Mouse (Mus musculus) heart, embryonic 12.5 days (tissue): ENCODE data around the gene Syt17. TPM values are rescaled to one million over a fixed set of nuclear protein-coding genes. Genes with fewer than 3 reads are reported as not detected.
"Not testable (repeated sequence)": the region's sequence is repeated elsewhere in the genome, so short reads cannot be mapped to it uniquely, and the experiment has no call there.

Experiments used
- ATAC-seq: fragments of 200-750 bp; cut with Nextera tagmentation; 2 replicates; pipeline ENCODE4 v1.8.0; 2017; ENCODE audit warnings: moderate TSS enrichment, moderate library complexity; ENCODE audit not compliant: insufficient number of reproducible peaks, low FRiP score
- H3K27ac ChIP-seq: fragments of 300-500 bp; sonication (generic); 2 replicates; pipeline ENCODE4 v1.5.1; 2016; ENCODE audit warnings: mild to moderate bottlenecking, moderate library complexity; ENCODE audit not compliant: poor library complexity, severe bottlenecking
- H3K27me3 ChIP-seq: fragments of 300-500 bp; sonication (generic); replicated peaks from 2 replicates; pipeline ENCODE4 v1.6.1; 2016; ENCODE audit warnings: mild to moderate bottlenecking, moderate library complexity
- H3K36me3 ChIP-seq: fragments of 300-500 bp; sonication (generic); 2 replicates; pipeline ENCODE4 v1.6.1; 2016; ENCODE audit warnings: mild to moderate bottlenecking, moderate library complexity
- H3K4me1 ChIP-seq: fragments of 300-500 bp; sonication (generic); replicated peaks from 2 replicates; pipeline ENCODE4 v1.6.1; 2016; ENCODE audit warnings: mild to moderate bottlenecking
- H3K4me2 ChIP-seq: fragments of 300-500 bp; sonication (generic); 2 replicates; pipeline ENCODE4 v1.6.1; 2016; ENCODE audit warnings: mild to moderate bottlenecking, moderate library complexity
- H3K4me3 ChIP-seq: fragments of 300-500 bp; sonication (generic); 2 replicates; pipeline ENCODE4 v1.5.1; 2016; ENCODE audit warnings: mild to moderate bottlenecking
- H3K9ac ChIP-seq: fragments of 300-500 bp; sonication (generic); 2 replicates; pipeline ENCODE4 v1.6.1; 2016; ENCODE audit warnings: mild to moderate bottlenecking, moderate library complexity
- H3K9me3 ChIP-seq: fragments of 300-500 bp; sonication (generic); replicated peaks from 2 replicates; pipeline ENCODE4 v1.6.1; 2016; ENCODE audit warnings: mild to moderate bottlenecking, moderate library complexity
- WGBS: fragments of 180-500 bp; shearing (Covaris S2); methylation state at CpG from one replicate; pipeline ENCODE4 v1.1.7; 2016; 5-methylcytosine and 5-hydroxymethylcytosine counted together
- polyA plus RNA-seq: library from polyadenylated mRNA; unstranded; fragments of >200 nt; fragmentation: Nextera tagmentation; extraction: Ambion mirVana; gene quantifications from 2 replicates; pipeline ENCODE4 v1.2.1, GENCODE M21; 2016

Syt17 gene
- polyA plus RNA-seq, 1 experiment from 2014 or later: 1.2 TPM

GRCm38 (mm10) chr7:118371361-118371760 is 76.7 kb downstream of the Syt17 start:
- Histone ChIP-seq H3K4me3 (no peak overlapping the region), H3K9ac (no peak overlapping the region), H3K4me2 (no peak overlapping the region), H3K27ac (no peak overlapping the region), H3K4me1 (no peaks in the 10 kb centered on the region), H3K36me3 (no peaks in the 10 kb centered on the region), H3K27me3 (no peaks in the 10 kb centered on the region), H3K9me3 (no peaks in the 10 kb centered on the region; the same call in 1 of the 2 replicates)
- no peak for ATAC-seq
- WGBS: 83% methylated on average over 5 of the region's 5 CpGs

DNA sequence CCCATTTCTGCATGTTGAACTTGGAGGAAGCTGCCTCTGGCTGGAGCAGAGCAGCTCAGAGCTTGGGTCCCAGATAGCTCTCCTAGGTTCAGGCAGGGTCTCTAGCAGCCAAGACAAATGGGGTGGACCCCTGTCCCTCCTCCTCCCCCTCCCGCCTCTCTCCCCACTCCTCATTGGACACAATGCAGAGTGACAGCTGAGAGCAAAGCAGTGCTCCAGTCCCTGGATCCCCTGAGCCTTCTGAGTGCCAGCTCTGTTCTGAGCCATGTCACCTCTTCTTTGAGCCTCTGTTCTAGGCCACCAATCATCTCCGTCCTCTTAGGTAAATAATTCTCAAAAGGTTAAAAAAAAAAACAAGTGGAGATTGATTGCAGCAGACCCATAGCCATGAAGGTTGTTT is 78.3 kb downstream of the Syt17 start:
- H3K36me3 ChIP-seq: no peaks in the 10 kb centered on the region
- no peak overlapping the region for H3K9ac ChIP-seq
- no peak for ATAC-seq
- no peaks in the 10 kb centered on the region for H3K4me1 ChIP-seq
- H3K4me3 ChIP-seq: no peak overlapping the region
- no peak overlapping the region for H3K4me2 ChIP-seq
- no peaks in the 10 kb centered on the region for H3K27me3 ChIP-seq
- WGBS: 61% methylated on average over 2 of the region's 2 CpGs
- H3K9me3 ChIP-seq: no peaks in the 10 kb centered on the region
- H3K27ac ChIP-seq: no peak overlapping the region

GRCm38 (mm10) chr7:118365902-118366301 is 82.1 kb downstream of the Syt17 start:
- Histone ChIP-seq H3K27ac (no peak overlapping the region), H3K36me3 (no peaks in the 10 kb centered on the region), H3K4me3 (no peak overlapping the region), H3K27me3 (no peaks in the 10 kb centered on the region), H3K4me2 (no peak overlapping the region), H3K9ac (no peak overlapping the region), H3K9me3 (no peaks in the 10 kb centered on the region), H3K4me1 (no peaks in the 10 kb centered on the region)
- no peak for ATAC-seq
- WGBS: 45% methylated on average over 3 of the region's 3 CpGs

- Histone ChIP-seq H3K9ac (no peak overlapping the region), H3K4me3 (no peak overlapping the region), H3K4me1 (no peaks in the 10 kb centered on the region), H3K27ac (no peak overlapping the region), H3K36me3 (no peaks in the 10 kb centered on the region), H3K4me2 (no peak overlapping the region), H3K27me3 (no peaks in the 10 kb centered on the region), H3K9me3 (no peaks in the 10 kb centered on the region)
- ATAC-seq: no peak
- WGBS: 56% methylated on average over 6 of the region's 6 CpGs
These were observed 82.8 kb downstream of the Syt17 start for GRCm38 (mm10) chr7:118365251-118365650.

- H3K4me3 ChIP-seq: no peak overlapping the region
- H3K9ac ChIP-seq: no peak overlapping the region
- H3K27ac ChIP-seq: no peak overlapping the region
These were observed 83.5 kb downstream of the Syt17 start for GRCm38 (mm10) chr7:118364353-118365007.

GRCm38 (mm10) chr7:118363587-118364233 is 84.3 kb downstream of the Syt17 start:
- no peak overlapping the region for H3K9ac ChIP-seq
- H3K27me3 ChIP-seq: no peaks in the 10 kb centered on the region
- H3K9me3 ChIP-seq: no peaks in the 10 kb centered on the region
- no peak for ATAC-seq
- no peak overlapping the region for H3K4me3 ChIP-seq
- no peaks in the 10 kb centered on the region for H3K4me1 ChIP-seq
- no peaks in the 10 kb centered on the region for H3K36me3 ChIP-seq
- H3K27ac ChIP-seq: no peak overlapping the region
- 76% methylated on average over 6 of the region's 6 CpGs for WGBS
- no peak overlapping the region for H3K4me2 ChIP-seq

More at GRCm38 (mm10) chr7:118364353-118365007, 83.5 kb downstream of the Syt17 start:
- no peaks in the 10 kb centered on the region for H3K27me3 ChIP-seq
- H3K36me3 ChIP-seq: no peaks in the 10 kb centered on the region
- ATAC-seq: no peak
- H3K9me3 ChIP-seq: no peaks in the 10 kb centered on the region
- WGBS: 28% methylated on average over 7 of the region's 7 CpGs
- no peaks in the 10 kb centered on the region for H3K4me1 ChIP-seq
- no peak overlapping the region for H3K4me2 ChIP-seq

DNA sequence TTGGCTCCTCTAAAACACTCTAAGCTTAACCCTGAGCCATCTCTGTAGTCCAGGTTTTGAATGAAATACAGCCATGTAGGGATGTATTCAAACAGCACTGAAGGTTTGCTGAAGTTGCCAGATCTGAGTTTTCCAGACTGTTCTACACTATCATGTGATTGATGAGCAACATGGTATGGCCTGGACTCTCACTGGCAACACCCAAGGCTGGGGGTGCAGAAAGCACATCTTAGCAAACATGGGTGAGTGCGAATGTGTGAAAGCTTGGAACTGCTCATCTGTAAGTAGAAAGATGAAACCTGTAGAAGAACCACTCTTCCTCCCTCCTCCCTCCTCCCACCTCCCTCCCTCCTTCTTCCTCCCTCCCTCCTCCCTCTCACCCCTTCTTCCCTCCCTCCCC is 85.1 kb downstream of the Syt17 start:
- H3K4me1 ChIP-seq: no peaks in the 10 kb centered on the region
- H3K27me3 ChIP-seq: no peaks in the 10 kb centered on the region
- H3K36me3 ChIP-seq: no peaks in the 10 kb centered on the region
- no peak overlapping the region for H3K4me3 ChIP-seq
- no peak overlapping the region for H3K27ac ChIP-seq
- H3K4me2 ChIP-seq: no peak overlapping the region
- no peak for ATAC-seq
- no peaks in the 10 kb centered on the region for H3K9me3 ChIP-seq
- H3K9ac ChIP-seq: no peak overlapping the region
- 73% methylated on average over 1 of the region's 1 CpGs for WGBS

GRCm38 (mm10) chr7:118362258-118362657 is 85.8 kb downstream of the Syt17 start:
- 45% methylated on average over 3 of the region's 3 CpGs for WGBS
- Histone ChIP-seq H3K27me3 (no peaks in the 10 kb centered on the region), H3K4me1 (no peaks in the 10 kb centered on the region), H3K9ac (no peak overlapping the region), H3K9me3 (no peaks in the 10 kb centered on the region), H3K4me2 (no peak overlapping the region), H3K36me3 (no peaks in the 10 kb centered on the region), H3K4me3 (no peak overlapping the region), H3K27ac (no peak overlapping the region)
- no peak for ATAC-seq

GRCm38 (mm10) chr7:118358977-118359376 is 89.0 kb downstream of the Syt17 start:
- H3K4me2 ChIP-seq: no peak overlapping the region
- H3K27ac ChIP-seq: no peak overlapping the region
- no peaks in the 10 kb centered on the region for H3K36me3 ChIP-seq
- no peaks in the 10 kb centered on the region for H3K4me1 ChIP-seq
- ATAC-seq: no peak
- H3K9me3 ChIP-seq: no peaks in the 10 kb centered on the region
- 49% methylated on average over 3 of the region's 3 CpGs for WGBS
- no peaks in the 10 kb centered on the region for H3K27me3 ChIP-seq
- H3K4me3 ChIP-seq: no peak overlapping the region
- no peak overlapping the region for H3K9ac ChIP-seq

- H3K4me3 ChIP-seq, H3K27ac ChIP-seq, H3K27me3 ChIP-seq, H3K4me2 ChIP-seq, H3K9me3 ChIP-seq, H3K36me3 ChIP-seq, H3K4me1 ChIP-seq, H3K9ac ChIP-seq, ATAC-seq: not testable (repeated sequence)
- 84% methylated on average over 8 of the region's 8 CpGs for WGBS
These were observed 91.5 kb downstream of the Syt17 start for GRCm38 (mm10) chr7:118356410-118357005.

DNA sequence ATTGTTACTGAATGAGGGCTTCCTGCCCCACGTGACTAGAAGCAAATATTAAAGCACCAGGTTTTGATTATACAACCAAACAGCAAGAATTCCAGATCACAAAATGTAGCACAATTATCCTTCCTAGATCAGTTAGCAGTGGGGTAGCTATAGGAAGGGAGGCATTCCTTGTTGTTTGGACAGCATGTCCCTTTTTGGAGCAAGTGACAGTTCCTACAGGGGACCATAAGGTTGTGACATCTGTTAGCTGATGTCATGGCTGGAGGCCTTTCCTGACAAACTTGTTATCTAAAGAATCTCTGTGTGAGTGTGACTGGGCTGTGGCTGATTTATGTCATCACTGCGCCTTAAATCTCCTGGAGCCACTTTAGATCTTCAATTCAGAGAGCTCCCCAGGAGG is 97.2 kb downstream of the Syt17 start:
- Histone ChIP-seq H3K4me1 (no peaks in the 10 kb centered on the region), H3K4me3 (no peak overlapping the region), H3K9ac (no peak overlapping the region), H3K9me3 (peaks cover 3% of the 10 kb centered on the region; the same call in 1 of the 2 replicates), H3K27me3 (no peaks in the 10 kb centered on the region), H3K27ac (no peak overlapping the region), H3K36me3 (no peaks in the 10 kb centered on the region), H3K4me2 (no peak overlapping the region)
- no peak for ATAC-seq
- 68% methylated on average over 2 of the region's 2 CpGs for WGBS
